Mouse (Mus musculus): Measurements from ENCODE around the gene Cep164. TPM values are rescaled to one million over a fixed set of nuclear protein-coding genes. Genes with fewer than 3 reads are reported as not detected.

The Cep164 gene
- total and polyA plus RNA-seq, 2 experiments from 2014 or later: 17.7 to 21.3 TPM

GRCm38 (mm10) chr9:45799402-45799801, 29.1 kb downstream of the Cep164 start:
- no peak overlapping the region for H3K27ac ChIP-seq (ENCODE audit: low read depth, low read length)
- 0 out of 2 replicates have a peak, but pooled peaks cover 3% of the 10 kb centered on the region for H3K4me1 ChIP-seq (ENCODE audit: insufficient read depth, low read length)
- ATAC-seq (ENCODE audit: low FRiP score): no peak
- H3K4me2 ChIP-seq (ENCODE audit: low read depth, low read length, poor library complexity, severe bottlenecking): no peak overlapping the region
- WGBS: 85% methylated on average over 8 of the region's 8 CpGs
- H3K36me3 ChIP-seq (ENCODE audit: insufficient read depth, low read length): 0 out of 2 replicates have a peak, but pooled peaks cover 6% of the 10 kb centered on the region
- no peaks in the 10 kb centered on the region for H3K9me3 ChIP-seq (ENCODE audit: low read length)
- DNase-seq (ENCODE audit: low spot score): no peak
- no peak overlapping the region for H3K9ac ChIP-seq (replicated peaks; ENCODE audit: low read length, poor library complexity, severe bottlenecking)
- H3K4me3 ChIP-seq (ENCODE audit: low read depth, low read length): no peak overlapping the region
- H3K27me3 ChIP-seq (ENCODE audit: insufficient read depth, low read length): no peaks in the 10 kb centered on the region
- TF ChIP-seq CTCF (IDR thresholded peaks at IDR 0.05): no peak

DNA sequence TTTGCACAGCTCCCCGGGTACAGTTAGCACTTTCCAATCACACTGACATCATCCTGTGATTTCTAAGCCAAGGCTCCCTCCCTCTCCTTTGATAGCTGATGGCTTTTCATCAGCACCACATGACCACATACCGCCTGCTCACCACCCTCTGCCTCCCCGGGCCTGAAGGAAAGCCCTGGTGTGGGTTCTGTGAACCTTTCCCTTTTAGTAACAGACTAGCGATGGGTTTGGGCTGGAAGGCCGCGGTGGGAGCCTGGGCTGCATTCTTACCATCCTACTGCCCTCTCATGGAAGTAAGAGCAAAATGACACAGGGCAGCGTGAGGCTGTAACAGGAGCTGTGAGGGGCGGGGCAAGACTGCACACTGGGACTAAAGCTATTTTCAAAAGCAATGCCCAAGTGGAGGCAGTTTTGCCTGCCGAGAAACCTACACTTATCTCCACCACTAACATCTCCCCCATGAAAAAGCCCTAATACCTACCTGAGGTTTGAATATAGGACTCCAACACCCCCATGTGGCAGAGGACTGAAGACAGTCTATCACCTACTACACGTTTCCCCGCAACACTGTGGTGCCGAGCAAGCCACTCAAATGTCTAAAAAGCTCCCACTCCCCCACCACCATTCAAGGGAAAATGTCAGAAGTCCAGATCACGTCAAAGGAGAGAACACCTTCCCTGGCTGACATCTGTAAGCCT, 29.9 kb downstream of the Cep164 start:
- DNase-seq (ENCODE audit: low spot score) (peak; percentile 82), ATAC-seq (ENCODE audit: low FRiP score) (peak; percentile 78)
- TF ChIP-seq CTCF (IDR thresholded peaks at IDR 0.05): peak; percentile 76
- Histone ChIP-seq H3K4me1 (ENCODE audit: insufficient read depth, low read length) (0 out of 2 replicates have a peak, but pooled peaks cover 3% of the 10 kb centered on the region), H3K9me3 (ENCODE audit: low read length) (no peaks in the 10 kb centered on the region), H3K4me3 (ENCODE audit: low read depth, low read length) (no peak overlapping the region), H3K36me3 (ENCODE audit: insufficient read depth, low read length) (peaks cover 12% of the 10 kb centered on the region), H3K4me2 (ENCODE audit: low read depth, low read length, poor library complexity, severe bottlenecking) (no peak overlapping the region), H3K27ac (ENCODE audit: low read depth, low read length) (peak overlapping the region; percentile 70), H3K9ac (replicated peaks; ENCODE audit: low read length, poor library complexity, severe bottlenecking) (0 out of 2 replicates have a peak overlapping the region, but pooled peaks have one; percentile 24), H3K27me3 (ENCODE audit: insufficient read depth, low read length) (no peaks in the 10 kb centered on the region)
- WGBS: 12% methylated on average over 13 of the region's 13 CpGs

GRCm38 (mm10) chr9:45797271-45797670, 31.2 kb downstream of the Cep164 start:
- H3K4me2 ChIP-seq (ENCODE audit: low read depth, low read length, poor library complexity, severe bottlenecking): no peak overlapping the region
- H3K9ac ChIP-seq (replicated peaks; ENCODE audit: low read length, poor library complexity, severe bottlenecking): no peak overlapping the region
- ATAC-seq (ENCODE audit: low FRiP score) (no peak), DNase-seq (ENCODE audit: low spot score) (no peak)
- peak; percentile 42 for TF ChIP-seq CTCF (IDR thresholded peaks at IDR 0.05)
- H3K36me3 ChIP-seq (ENCODE audit: insufficient read depth, low read length): peaks cover 18% of the 10 kb centered on the region
- H3K27ac ChIP-seq (ENCODE audit: low read depth, low read length): no peak overlapping the region
- 73% methylated on average over 3 of the region's 3 CpGs for WGBS
- H3K27me3 ChIP-seq (ENCODE audit: insufficient read depth, low read length): no peaks in the 10 kb centered on the region
- 0 out of 2 replicates have a peak, but pooled peaks cover 3% of the 10 kb centered on the region for H3K4me1 ChIP-seq (ENCODE audit: insufficient read depth, low read length)
- no peaks in the 10 kb centered on the region for H3K9me3 ChIP-seq (ENCODE audit: low read length)
- no peak overlapping the region for H3K4me3 ChIP-seq (ENCODE audit: low read depth, low read length)

- no peak for DNase-seq (ENCODE audit: low spot score)
- H3K36me3 ChIP-seq (ENCODE audit: insufficient read depth, low read length): peaks cover 14% of the 10 kb centered on the region
- WGBS: 87% methylated on average over 5 of the region's 5 CpGs
- no peak for TF ChIP-seq CTCF (IDR thresholded peaks at IDR 0.05)
- H3K27ac ChIP-seq (ENCODE audit: low read depth, low read length): no peak overlapping the region
- no peaks in the 10 kb centered on the region for H3K27me3 ChIP-seq (ENCODE audit: insufficient read depth, low read length)
- no peak for ATAC-seq (ENCODE audit: low FRiP score)
- H3K9me3 ChIP-seq (ENCODE audit: low read length): no peaks in the 10 kb centered on the region
- no peak overlapping the region for H3K4me3 ChIP-seq (ENCODE audit: low read depth, low read length)
- no peak overlapping the region for H3K9ac ChIP-seq (replicated peaks; ENCODE audit: low read length, poor library complexity, severe bottlenecking)
- H3K4me2 ChIP-seq (ENCODE audit: low read depth, low read length, poor library complexity, severe bottlenecking): no peak overlapping the region
- 0 out of 2 replicates have a peak, but pooled peaks cover 3% of the 10 kb centered on the region for H3K4me1 ChIP-seq (ENCODE audit: insufficient read depth, low read length)
Measured at GRCm38 (mm10) chr9:45795722-45796121, 32.8 kb downstream of the Cep164 start.

GRCm38 (mm10) chr9:45793697-45794096, 34.8 kb downstream of the Cep164 start:
- 84% methylated on average over 6 of the region's 6 CpGs for WGBS
- Histone ChIP-seq H3K27ac (ENCODE audit: low read depth, low read length) (no peak overlapping the region), H3K4me2 (ENCODE audit: low read depth, low read length, poor library complexity, severe bottlenecking) (no peak overlapping the region), H3K9me3 (ENCODE audit: low read length) (no peaks in the 10 kb centered on the region), H3K4me3 (ENCODE audit: low read depth, low read length) (no peak overlapping the region), H3K27me3 (ENCODE audit: insufficient read depth, low read length) (no peaks in the 10 kb centered on the region), H3K9ac (replicated peaks; ENCODE audit: low read length, poor library complexity, severe bottlenecking) (no peak overlapping the region), H3K4me1 (ENCODE audit: insufficient read depth, low read length) (0 out of 2 replicates have a peak, but pooled peaks cover 3% of the 10 kb centered on the region), H3K36me3 (ENCODE audit: insufficient read depth, low read length) (peaks cover 14% of the 10 kb centered on the region)
- DNase-seq (ENCODE audit: low spot score) (peak; percentile 55), ATAC-seq (ENCODE audit: low FRiP score) (no peak)
- TF ChIP-seq CTCF (IDR thresholded peaks at IDR 0.05): no peak

DNA sequence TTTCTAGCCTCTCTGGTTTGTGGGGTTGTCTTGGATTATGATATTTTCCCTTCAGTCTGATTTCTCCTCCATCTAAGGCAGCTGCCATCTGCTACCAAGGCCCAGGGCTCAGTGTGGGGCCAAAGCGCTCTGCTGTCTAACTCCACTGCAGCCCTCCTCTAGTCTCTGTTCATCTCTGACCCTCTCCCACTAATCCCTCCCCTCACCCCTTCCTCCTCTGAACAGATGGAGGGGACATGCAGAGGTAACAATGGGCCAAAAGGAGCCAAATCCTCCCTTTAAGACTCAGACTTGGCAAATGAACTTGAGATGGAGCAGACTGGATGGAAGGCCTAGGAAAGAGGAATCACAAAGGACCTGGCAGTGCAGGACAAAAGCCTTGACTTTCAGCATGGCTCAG, 36.3 kb downstream of the Cep164 start:
- no peak for TF ChIP-seq CTCF (IDR thresholded peaks at IDR 0.05)
- H3K27ac ChIP-seq (ENCODE audit: low read depth, low read length): no peak overlapping the region
- H3K36me3 ChIP-seq (ENCODE audit: insufficient read depth, low read length): peaks cover 16% of the 10 kb centered on the region
- H3K27me3 ChIP-seq (ENCODE audit: insufficient read depth, low read length): no peaks in the 10 kb centered on the region
- DNase-seq (ENCODE audit: low spot score) (peak; percentile 70), ATAC-seq (ENCODE audit: low FRiP score) (no peak)
- 55% methylated on average over 1 of the region's 1 CpGs for WGBS
- no peak overlapping the region for H3K4me3 ChIP-seq (ENCODE audit: low read depth, low read length)
- H3K4me2 ChIP-seq (ENCODE audit: low read depth, low read length, poor library complexity, severe bottlenecking): no peak overlapping the region
- H3K9ac ChIP-seq (replicated peaks; ENCODE audit: low read length, poor library complexity, severe bottlenecking): no peak overlapping the region
- no peaks in the 10 kb centered on the region for H3K4me1 ChIP-seq (ENCODE audit: insufficient read depth, low read length)
- no peaks in the 10 kb centered on the region for H3K9me3 ChIP-seq (ENCODE audit: low read length)
